In the genomic region with DNA sequence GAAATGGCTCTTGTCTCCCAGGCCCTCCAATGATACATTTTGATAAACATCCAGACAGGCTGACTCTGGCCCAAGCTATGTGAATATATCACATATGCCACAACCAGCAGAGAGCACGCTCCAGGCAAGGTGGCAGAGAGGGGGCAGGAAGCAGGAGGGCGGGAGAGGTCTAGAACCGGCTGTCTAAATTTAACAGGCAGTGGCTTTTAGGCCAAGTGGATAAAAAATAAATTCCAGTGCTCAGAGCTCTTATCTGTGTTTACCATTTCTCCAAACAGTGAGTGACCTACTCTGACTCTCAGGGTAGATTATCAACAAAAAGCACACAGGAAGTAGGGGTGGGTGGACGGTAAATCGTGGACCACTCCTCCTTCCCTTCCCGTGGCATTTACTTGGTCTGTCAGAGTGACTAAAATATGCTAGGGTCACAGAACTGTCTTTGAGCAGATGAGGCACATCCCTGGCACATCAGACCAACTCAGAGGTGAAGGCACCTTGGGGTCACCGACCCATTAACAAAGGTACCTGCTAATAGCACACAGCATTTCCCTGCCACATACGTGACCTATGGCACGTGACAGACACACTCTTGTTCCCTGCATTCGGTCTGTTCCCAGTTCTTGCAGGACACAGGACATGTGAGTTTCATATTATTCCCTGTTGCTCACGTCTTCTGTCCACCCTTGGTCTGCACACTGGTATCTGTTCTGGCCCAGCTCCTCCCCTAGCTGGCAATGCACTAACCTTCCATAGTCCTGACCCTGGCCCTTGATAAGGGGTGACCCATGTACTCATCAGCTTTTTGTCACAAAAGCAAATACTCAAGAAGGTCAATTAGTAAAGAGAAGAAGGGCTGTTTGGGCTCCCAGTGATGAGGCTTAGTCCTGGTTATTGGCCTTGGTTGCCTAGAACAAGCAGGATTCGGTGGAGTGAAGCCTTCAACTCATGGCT, we compare ENCODE assay signal across 9 mouse cellular contexts. TPM values are rescaled to one million over a fixed set of nuclear protein-coding genes. Genes with fewer than 3 reads are reported as not detected.
DNase-seq lines count a peak whose midpoint lies in the region; ATAC-seq lines count a peak whose summit lies in the region.
"Had no signal": no experiment of that assay in that cellular context is flagged by ENCODE, and none has a peak within 500 bp of the region (broad histone marks: within the 10 kb centered on the region; RNA-seq: fewer than 3 reads in every experiment).

No protein-coding gene starts in this region.

- H3K9ac ChIP-seq in midbrain, embryonic 16.5 days (ENCODE audit: low read depth, low read length), result no peak overlapping the region

- peak; percentile 26 to 30 for DNase-seq in heart, adult 18-20 months
- no peak for DNase-seq in heart, postnatal 4 days
- peak; percentile 10 for DNase-seq in c-Kit-positive CD71-positive TER-119-negative erythroid progenitor cells, embryonic 14.5 days (ENCODE audit: low read depth)
- peak; percentile 62 to 84 for DNase-seq in kidney, postnatal 25 days
- DNase-seq in lung, postnatal 25 days (ENCODE audit: low spot score), result peak; percentile 77
- no peak for DNase-seq in thymus, postnatal 36 days
- DNase-seq in left cerebral cortex, postnatal 10 days (ENCODE audit: extremely low spot score in 1 of 2, low spot score in 2 of 2), result no peak

- no peaks in the 10 kb centered on the region for H3K36me3 ChIP-seq in midbrain, embryonic 16.5 days (ENCODE audit: control insufficient read depth, insufficient read depth, low read length)

- 87% methylated on average over 12 of the region's 12 CpGs for WGBS in midbrain, embryonic 16.5 days

- intact Hi-C loops in left cerebral cortex, postnatal 10 days (cut with DNase I), result loop anchor here (10.0 kb wide), 1 partner anchor 405 kb away; no protein-coding TSS in a partner anchor

- H3K27me3 ChIP-seq in midbrain, embryonic 16.5 days (ENCODE audit: control insufficient read depth, insufficient read depth, low read depth, low read length), result no peaks in the 10 kb centered on the region

- H3K9me3 ChIP-seq in midbrain, embryonic 16.5 days (replicated peaks; ENCODE audit: control insufficient read depth, low read length, poor library complexity, severe bottlenecking), result no peaks in the 10 kb centered on the region

- peaks cover 4% of the 10 kb centered on the region for H3K4me1 ChIP-seq in midbrain, embryonic 16.5 days (ENCODE audit: control insufficient read depth, insufficient read depth, low read length)

- H3K4me3 ChIP-seq in midbrain, embryonic 16.5 days (ENCODE audit: low read depth, low read length), result no peak overlapping the region
- H3K4me3 ChIP-seq: myocyte had no signal

- H3K27ac ChIP-seq in midbrain, embryonic 16.5 days (ENCODE audit: low read length), result no peak overlapping the region

- H3K4me2 ChIP-seq in midbrain, embryonic 16.5 days (ENCODE audit: low read length), result no peak overlapping the region

- no peak for ATAC-seq in midbrain, embryonic 16.5 days

RNA-seq across cellular contexts. Expression of gene Parp12, which starts 58.3 kb away (rescaled TPM):
- total RNA-seq in heart, adult 18-20 months (2021), result 10 to 100 TPM; 10.9 to 11.5 TPM
- total RNA-seq in heart, postnatal 4 days (2021), result 10 to 100 TPM; 14.6 to 15.7 TPM
- polyA plus RNA-seq in midbrain, embryonic 16.5 days (2015; fragmentation: Nextera tagmentation; extraction: Ambion mirVana), result 1.5 and 1.9 TPM in 2 replicates
- total RNA-seq in left cerebral cortex, postnatal 10 days (2021), result 1 to 10 TPM; 3.4 to 4.4 TPM

Comparison
In these comparisons a context has a peak if more than half of its experiments do, and no peak if none do; other contexts are left out.
1. DNase-seq: peak in heart, adult 18-20 months (2 of 2), c-Kit-positive CD71-positive TER-119-negative erythroid progenitor cells, embryonic 14.5 days (single experiment), kidney, postnatal 25 days (2 of 2) and lung, postnatal 25 days (single experiment); none in heart, postnatal 4 days (single experiment), thymus, postnatal 36 days (0 of 2) and left cerebral cortex, postnatal 10 days (0 of 2).